Mouse (Mus musculus) hematopoietic stem cell, adult 5-6 weeks (primary cell): Measurements from ENCODE around the gene Pgrmc2. TPM values are rescaled to one million over a fixed set of nuclear protein-coding genes. Genes with fewer than 3 reads are reported as not detected.

Experiments used
- ATAC-seq, 2 experiments: fragments of 125-278 bp in 1 of 2; replicated peaks in 1 of 2; 2 replicates each; pipeline ENCODE4 v1.8.0; 2016 to 2017; ENCODE audit warnings: inconsistent platforms in 2 of 2, mild to moderate bottlenecking in 2 of 2, moderate number of reproducible peaks in 2 of 2, low read depth in 1 of 2, moderate TSS enrichment in 1 of 2; ENCODE audit not compliant: low FRiP score in 2 of 2, poor library complexity in 2 of 2, severe bottlenecking in 2 of 2, insufficient read depth in 1 of 2, low TSS enrichment in 1 of 2
- total RNA-seq: library from RNA; stranded (forward); fragments of 172-1452, 232-1000 nt; gene quantifications from 2 replicates; pipeline ENCODE4 v1.2.3, GENCODE M21; 2017

Gene Pgrmc2
- total RNA-seq: 16.5 and 17.0 TPM in 2 replicates

DNA sequence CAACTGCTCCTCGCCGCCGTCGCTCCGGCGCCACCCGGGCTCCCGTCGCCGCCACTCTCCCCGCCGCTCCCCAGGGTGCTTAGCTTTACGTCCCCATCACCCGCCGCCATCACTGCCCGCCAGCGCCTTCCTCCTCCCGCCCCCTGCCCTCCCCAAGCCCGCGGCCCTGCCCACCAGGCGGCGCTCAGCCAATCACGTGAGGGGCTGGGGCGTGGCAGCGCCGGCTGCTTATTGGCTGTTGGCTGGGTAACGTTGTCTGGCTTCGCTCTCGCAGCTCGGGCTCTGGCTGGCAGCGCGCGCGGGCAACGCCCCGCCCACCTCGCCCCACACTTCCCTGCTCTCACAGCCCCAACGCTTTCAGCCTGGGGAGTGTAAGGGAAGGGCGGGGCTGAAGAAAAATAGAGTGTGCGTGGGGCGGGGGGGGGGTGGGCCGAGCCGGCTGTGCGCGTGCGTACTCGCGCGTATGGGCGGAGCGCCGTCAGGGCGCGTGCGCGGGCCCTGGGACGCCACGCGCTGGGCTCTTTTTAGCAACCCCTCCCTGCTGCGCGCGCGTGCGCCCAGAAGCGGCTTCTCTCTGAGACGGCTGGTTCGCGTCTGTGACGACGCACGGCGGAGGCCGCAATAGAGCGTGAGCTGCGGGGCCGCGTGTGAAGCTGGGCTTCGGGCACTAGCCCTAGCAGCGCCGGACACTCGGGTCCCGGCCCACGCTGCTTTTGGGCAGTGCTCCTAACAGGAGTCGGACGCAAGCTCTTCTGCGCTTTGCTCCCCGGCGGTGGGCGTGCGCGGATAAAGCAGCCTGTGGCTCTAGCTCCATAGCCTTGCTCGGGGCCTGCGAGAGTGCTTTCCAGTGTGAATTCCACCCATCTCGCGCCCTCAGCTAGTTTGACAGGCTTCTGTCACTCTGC lies at the start of gene Pgrmc2:
Pgrmc2 (minus strand) TSS at position 162 of the 905 bp plus-strand sequence.
- ATAC-seq: peak; percentile 95

DNA sequence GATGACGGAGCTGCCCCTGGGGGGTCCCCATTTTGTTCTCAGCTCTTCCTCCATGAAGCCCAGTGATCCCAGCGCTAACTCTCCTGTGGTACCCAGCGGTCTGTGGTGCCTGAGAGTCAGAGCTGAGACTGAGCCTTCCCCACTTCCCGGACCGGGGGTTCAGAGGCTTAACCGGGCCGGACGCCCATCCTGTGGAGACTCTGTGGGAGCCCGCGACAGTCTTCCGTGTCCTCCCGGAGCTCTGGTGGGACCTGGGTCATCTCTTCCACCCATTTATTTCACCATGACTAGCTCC lies 41.1 kb upstream of the Pgrmc2 start:
- peak; percentile 29 to 32; a peak in 2 of 4 replicates for ATAC-seq

DNA sequence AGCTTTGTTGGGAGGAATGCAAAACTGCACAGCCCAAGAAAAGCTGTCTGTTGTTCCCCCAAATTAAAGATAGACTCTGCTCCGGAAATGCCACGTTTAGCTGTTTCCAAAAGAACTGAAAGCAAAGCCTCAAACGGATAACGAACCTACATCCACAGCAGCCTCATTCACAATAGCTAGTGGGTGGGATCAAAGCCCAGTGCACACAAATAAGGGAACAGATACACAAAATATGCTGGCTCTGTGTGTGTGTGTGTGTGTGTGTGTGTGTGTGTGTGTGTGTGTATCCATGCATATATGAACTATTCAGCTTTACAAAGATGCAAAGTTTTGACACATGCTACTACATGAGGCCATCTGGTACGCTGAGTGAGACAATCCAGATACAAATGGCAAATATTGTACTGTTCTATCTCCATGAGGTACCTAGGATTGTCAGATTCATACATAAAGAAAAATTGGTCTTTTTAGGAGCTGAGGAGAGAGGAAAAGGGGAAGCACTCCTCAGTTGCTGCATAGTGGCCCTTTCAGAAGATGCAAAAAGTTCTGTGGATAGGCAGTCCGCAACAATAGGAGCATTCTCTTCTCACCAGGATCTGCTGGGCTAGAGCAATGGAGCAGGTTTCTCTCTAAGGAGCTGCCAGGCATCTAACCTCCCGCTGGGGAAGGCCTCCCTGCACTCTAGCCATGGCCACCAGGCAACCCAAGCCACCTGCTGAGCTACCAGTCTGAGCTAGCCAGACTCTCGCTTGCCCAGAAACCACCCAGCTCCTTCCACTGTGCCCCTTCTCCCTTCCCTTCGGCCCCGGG lies 40.5 kb upstream of the Pgrmc2 start:
- 0 out of 4 replicates have a peak, but pooled peaks of 1 of the 2 experiments have one; percentile 27 for ATAC-seq

DNA sequence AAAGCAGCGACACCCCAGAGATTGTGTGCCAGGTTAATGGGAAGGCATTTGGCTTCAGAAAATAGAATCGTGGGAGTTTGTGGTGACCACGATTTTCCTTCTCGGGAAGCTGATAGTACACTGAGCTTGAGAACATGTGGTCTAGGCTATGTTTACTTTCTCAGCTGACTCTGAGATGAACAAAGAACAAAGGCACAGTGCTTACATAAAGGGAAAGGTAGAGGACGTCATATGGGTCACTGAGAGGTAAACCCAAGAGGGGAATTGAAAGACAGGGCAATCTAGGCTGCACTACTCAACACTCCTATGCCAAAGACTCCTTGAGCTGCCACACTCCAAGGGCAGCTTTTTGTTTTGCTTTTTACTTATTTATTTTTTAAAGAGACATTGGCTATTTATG lies 35.3 kb upstream of the Pgrmc2 start:
- no peak for ATAC-seq

DNA sequence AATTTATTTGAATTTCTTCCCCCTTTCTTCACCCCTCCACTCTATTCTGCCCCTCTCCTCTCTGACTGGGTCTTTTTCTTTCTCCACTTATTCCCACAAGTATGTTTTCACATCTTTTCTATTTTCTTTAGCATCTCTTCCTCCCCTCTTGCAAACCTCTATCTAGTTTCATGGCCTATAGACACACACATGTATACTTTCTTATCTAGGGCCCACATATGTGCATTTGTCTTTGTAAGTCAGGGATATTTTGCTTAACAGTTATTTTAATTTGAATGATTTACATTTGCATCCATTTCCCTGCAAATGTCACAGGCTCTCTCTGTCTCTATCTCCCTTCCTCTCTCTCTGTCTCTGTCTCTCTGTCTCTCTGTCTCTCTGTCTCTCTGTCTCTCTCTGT lies 34.6 kb upstream of the Pgrmc2 start:
- no peak for ATAC-seq

DNA sequence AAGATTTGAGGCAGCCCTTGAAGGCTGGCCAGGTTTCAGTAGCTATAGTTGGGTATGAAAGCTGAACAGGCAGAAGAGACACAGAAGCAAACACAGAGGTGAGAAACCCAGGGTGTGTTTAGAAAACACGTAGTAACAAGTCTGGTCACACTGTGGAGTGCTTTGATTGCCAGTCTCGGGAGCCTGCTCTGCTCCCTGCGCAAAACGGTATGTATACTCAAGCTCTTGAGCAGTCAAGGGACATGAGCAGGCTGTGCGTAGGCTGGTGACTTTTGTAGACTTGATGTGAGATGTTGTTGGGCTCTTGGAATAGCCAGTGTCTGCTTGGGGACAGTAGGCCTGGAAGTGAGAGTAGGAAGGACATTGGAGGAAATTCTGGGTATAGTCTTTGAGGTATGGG lies 30.3 kb upstream of the Pgrmc2 start:
- no peak for ATAC-seq

DNA sequence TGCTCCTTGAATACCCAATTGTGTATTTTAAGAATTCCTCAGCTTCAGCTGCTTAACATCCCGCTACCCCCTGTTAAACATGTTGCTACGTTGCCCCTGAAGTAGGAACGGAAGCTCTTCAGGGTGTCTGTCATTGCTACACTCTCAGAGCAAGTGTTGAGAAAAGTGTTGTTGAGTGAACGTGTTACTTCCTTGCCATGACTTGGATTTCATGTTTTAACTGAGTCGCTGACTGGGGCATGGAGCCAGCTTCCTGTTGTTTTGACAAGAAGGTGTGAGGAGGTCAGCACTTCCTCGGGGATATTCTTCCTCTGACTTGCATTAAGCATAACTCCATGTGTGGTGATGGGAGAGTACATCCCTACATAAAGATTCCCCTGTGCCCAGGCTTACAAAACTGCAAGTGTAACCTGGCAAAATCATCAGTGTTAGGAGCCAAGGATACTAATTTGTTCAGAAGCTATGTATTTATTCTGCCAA lies 25.5 kb upstream of the Pgrmc2 start:
- no peak for ATAC-seq

DNA sequence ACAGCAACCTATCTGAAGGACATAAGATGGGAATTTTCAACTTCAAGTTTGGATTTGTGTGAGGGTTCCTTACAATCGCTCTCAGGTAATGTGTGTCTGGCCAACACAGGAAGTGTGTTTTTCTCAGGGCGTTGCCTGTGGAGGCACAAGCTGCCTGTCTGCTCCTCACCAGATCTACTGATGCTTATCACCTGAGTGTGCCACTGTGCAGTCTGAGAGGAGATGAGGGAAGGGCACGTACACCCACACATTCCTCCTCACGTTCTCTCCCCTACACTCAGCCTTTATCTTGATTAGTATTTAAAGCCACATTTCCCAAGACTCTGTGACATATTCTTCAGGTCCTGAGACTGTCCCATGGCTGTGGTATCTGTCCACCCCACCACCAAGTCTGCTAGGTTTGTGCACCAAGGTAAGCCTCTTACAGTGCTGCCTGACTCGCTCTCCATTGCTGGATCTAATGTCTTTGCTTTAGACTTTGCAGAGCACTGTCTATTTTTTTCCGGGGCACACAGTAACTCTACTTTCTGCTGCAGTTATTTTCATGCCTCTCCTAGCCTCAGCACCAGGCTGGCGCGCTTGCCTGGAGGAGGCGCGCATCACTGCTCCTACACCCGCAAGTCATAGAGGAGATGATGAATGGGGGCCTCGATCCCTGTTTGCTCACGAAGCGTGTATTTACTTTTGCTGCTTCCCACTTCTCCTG lies 24.9 kb upstream of the Pgrmc2 start:
- no peak for ATAC-seq

DNA sequence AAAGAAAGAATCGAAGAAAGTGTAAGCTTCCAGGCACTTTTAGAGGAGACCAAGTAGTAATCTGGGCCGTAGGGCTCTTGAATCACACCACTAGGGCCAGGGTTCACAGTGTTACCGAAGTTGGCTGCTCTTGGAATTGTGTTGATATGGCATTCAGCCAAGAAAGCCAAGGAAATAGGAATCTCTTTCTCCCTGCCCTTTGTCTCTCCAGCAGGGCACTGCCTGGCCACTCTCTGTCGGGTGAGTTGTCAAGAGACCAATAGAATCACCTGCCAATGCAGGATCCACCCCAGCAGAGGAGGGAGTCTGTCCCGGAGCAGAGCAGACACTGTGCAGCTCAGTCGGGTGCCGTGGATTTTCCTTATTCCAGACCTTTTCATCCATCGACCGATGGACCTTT lies 19.1 kb upstream of the Pgrmc2 start:
- no peak for ATAC-seq

DNA sequence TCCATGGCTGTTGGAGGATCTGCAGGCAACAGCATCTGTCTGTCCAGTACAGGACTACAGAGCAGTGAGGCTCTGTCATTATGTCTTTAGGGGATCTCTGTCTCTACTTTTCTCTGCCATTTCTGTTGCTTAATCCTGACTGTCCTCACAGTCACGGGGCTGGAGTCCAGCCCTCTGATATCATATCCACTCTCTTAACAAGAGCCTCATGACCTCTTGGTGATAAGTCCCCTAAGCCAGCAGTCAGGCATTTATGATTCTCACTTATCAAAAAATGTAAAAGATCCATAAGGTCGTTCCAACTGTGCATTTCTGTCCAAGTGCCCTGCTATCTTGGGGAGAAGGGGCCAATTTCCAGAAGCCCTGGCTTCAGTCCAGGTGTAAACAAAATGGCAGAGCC lies 17.3 kb upstream of the Pgrmc2 start:
- no peak for ATAC-seq

DNA sequence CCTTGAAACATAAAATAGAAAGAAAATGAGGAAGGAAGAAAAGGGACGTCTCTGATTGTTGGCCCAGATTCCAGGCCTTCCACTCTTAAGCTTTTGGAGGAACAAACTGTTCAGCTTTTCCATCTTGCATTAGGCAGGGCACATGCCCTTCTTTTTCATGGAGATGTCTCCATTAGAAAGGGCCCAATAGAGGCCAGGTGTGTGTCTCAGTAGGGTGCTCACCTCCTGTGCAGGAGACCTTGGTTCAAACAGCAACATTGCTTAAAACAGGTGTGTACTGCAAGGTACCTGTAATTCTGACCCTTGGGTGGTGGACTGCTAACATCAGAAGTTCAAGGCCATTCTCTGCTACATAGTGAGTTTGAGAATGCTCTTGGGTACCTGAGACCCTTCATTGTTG lies 16.8 kb upstream of the Pgrmc2 start:
- no peak for ATAC-seq

DNA sequence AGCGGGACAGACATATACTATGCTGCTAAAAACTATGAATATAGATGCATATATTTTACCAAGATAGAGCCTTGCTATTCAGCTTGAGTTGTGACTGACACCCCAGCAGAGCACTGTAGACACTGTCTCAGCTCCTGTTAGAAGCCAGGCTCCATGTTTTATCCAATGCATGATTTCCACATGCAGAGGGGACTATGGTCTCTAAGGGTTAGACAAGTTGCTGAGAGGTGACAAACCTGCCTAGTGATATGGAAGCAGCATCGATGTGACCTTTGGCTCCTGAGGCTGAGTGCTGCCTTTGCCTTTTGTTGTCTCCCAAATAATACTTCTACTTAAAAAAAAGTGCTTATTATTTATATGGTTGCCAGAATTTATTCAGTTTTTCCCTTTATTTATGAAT lies 10.4 kb upstream of the Pgrmc2 start:
- ATAC-seq: no peak

DNA sequence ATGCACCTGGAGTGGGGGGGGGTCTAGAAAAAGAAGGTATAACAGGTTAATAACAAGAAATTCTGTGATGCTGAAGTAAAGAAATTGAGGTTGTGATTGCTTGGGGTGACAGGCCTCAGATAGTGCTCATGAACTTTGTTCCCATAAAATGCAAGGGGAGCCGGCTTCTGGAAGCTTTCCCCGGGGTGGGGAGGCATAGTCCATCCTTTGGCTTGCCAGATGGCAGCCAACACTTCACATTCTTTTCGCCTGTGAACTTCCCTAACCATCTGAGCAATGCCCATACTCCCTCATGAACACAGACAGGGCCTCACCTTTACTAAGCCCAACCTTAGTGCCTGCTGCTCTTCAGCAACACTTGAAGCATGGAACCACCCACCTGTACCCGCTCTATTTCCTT lies 9.5 kb upstream of the Pgrmc2 start:
- no peak for ATAC-seq

DNA sequence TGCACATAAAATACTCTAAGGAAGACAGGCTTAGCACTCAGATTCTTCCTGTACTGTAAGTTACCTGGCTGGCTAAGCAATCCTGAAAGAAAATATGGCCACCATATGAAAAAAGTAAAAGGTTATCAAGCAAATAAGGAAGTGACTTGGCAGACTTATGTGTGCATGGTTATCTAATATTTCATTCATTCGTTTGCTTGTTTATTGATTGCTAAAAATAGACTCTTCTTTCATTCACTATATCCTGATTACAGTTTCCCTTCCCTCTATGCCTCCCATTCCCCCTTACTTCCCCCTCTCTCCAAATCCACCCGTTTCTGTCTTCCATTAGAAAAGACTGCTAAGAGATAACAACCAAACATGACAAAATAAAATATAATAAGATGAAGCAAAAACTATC lies 8.0 kb upstream of the Pgrmc2 start:
- no peak for ATAC-seq

DNA sequence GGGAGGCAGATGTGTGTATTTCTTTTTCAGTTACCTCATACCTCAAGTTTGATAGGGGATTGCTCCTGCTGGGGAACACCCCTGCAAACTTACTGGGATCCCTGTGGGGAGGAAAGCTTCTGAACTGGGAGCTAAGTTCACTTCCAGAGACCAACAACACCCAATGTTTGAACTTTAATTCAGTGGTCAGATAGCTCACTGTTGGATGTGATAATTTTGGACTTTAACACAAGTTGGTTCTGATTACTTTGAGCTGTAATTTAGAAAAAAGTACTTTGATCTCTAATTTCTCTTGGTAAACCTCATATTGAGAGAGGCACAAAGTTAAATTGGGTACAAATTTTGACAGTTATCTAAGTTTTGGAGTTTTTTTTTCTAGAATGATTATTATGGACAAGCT lies 4.2 kb upstream of the Pgrmc2 start:
- ATAC-seq: no peak

DNA sequence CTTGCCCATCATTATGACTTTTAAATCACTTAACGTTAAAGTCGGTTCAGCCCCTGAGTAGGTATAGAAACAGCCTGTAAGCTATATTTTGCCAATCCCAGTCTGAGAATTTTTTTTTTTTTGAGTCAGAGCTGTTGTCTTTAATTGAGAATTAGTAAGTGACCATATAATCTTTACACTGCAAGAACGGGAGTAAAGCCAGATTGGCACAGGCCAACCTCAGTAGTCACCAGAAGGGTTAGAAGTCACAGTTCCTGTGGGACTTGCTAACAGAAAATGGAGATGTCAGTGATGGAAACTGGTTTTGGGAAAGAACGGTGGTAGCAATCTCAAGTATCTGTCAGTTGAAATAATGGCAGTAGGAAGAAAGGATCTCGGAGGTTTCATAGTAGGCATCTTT lies 1.6 kb upstream of the Pgrmc2 start:
- ATAC-seq: no peak

DNA sequence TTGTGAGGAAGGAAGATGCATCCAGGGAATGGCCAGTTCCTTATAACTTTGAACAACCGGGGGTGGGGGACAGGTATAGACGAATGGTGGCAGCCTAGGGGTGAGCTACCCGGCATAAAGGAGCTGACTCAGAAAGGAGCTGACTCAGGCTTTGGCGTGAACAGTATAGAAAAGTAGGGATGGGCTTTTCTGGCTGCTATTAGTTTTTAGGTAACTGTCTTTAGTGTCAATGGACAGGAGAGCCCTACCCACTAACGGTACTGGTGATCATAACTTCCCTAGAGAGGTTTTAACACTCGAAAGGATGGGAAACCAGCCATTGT lies 905 bp upstream of the Pgrmc2 start:
- 0 out of 4 replicates have a peak, but pooled peaks have one; percentile 4 to 5 for ATAC-seq

DNA sequence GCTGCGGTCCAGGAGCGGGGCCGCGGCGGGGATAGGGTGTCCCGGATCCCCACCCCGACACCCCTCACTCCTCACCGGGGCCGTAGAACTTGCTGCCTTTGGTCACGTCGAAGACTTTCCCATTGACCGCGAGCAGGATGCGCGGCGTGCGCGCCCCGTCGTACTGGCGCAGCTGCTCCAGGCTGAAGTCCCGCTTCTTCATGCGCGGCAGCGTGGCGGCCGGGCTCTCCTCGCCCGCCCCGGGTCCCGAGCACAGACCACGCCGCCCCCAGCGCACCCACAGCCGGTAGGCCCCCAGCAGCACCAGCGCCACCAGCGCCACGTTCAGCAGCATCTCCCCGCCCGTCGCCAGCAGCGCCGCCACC lies 344 bp downstream of the Pgrmc2 start:
- no peak; a peak in 1 of 4 replicates for ATAC-seq
